Mouse (Mus musculus): ENCODE data around the gene Ppp1r18. TPM values are rescaled to one million over a fixed set of nuclear protein-coding genes. Genes with fewer than 3 reads are reported as not detected.
"Not testable (repeated sequence)": the region's sequence is repeated elsewhere in the genome, so short reads cannot be mapped to it uniquely, and the experiment has no call there.

Ppp1r18 gene
- polyA plus RNA-seq, 1 experiment from 2014 or later: 21.0 TPM

- under 1% methylated on average over 18 of the region's 18 CpGs for WGBS
- Histone ChIP-seq H3K9me3 (no peaks in the 10 kb centered on the region), H3K36me3 (peaks cover 44% of the 10 kb centered on the region), H3K9ac (peak overlapping the region; percentile 99), H3K4me2 (peak overlapping the region; percentile 90), H3K4me1 (peaks cover 55% of the 10 kb centered on the region), H3K4me3 (peak overlapping the region; percentile 94), H3K27ac (replicated peaks) (peak overlapping the region; percentile 99), H3K27me3 (replicated peaks) (no peaks in the 10 kb centered on the region)
- no peak for ATAC-seq (ENCODE audit: extremely low read depth, insufficient number of reproducible peaks, low FRiP score, low TSS enrichment)
Measured at GRCm38 (mm10) chr17:35837487-35837886, 27.9 kb upstream of the Ppp1r18 start.

GRCm38 (mm10) chr17:35838122-35838544 lies 27.3 kb upstream of the Ppp1r18 start, which contains the start of gene Tubb5:
TSS of gene Tubb5 (minus strand) at chr17:35838306.
- H3K27ac ChIP-seq (replicated peaks): peak within 1 kb of the TSS; percentile 99
- no peaks in the 10 kb centered on the region for H3K9me3 ChIP-seq
- peak within 1 kb of the TSS; percentile 99 for H3K9ac ChIP-seq
- no peaks in the 10 kb centered on the region for H3K27me3 ChIP-seq (replicated peaks)
- peaks cover 60% of the 10 kb centered on the region for H3K4me1 ChIP-seq
- H3K4me2 ChIP-seq: peak within 1 kb of the TSS; percentile 90
- peak within 1 kb of the TSS; percentile 94 for H3K4me3 ChIP-seq
- peak; percentile 75 for ATAC-seq (ENCODE audit: extremely low read depth, insufficient number of reproducible peaks, low FRiP score, low TSS enrichment)
- WGBS: under 1% methylated on average over 29 of the region's 29 CpGs
- H3K36me3 ChIP-seq: peaks cover 37% of the 10 kb centered on the region

- H3K4me1 ChIP-seq: peaks cover 57% of the 10 kb centered on the region
- peaks cover 33% of the 10 kb centered on the region for H3K36me3 ChIP-seq
- peak overlapping the region; percentile 94 for H3K4me3 ChIP-seq
- no peaks in the 10 kb centered on the region for H3K27me3 ChIP-seq (replicated peaks)
- 4% methylated on average over 5 of the region's 5 CpGs for WGBS
- H3K4me2 ChIP-seq: peak overlapping the region; percentile 90
- H3K9me3 ChIP-seq: no peaks in the 10 kb centered on the region
- peak overlapping the region; percentile 82 for H3K9ac ChIP-seq
- ATAC-seq (ENCODE audit: extremely low read depth, insufficient number of reproducible peaks, low FRiP score, low TSS enrichment): no peak
- H3K27ac ChIP-seq (replicated peaks): peak overlapping the region; percentile 99
Measured at GRCm38 (mm10) chr17:35838570-35838969, 26.8 kb upstream of the Ppp1r18 start.

- H3K27me3 ChIP-seq (replicated peaks); H3K9me3 ChIP-seq; ATAC-seq (ENCODE audit: extremely low read depth, insufficient number of reproducible peaks, low FRiP score, low TSS enrichment): not testable (repeated sequence)
- H3K4me2 ChIP-seq: peak overlapping the region; percentile 90
- peak overlapping the region; percentile 82 for H3K9ac ChIP-seq
- peaks cover 30% of the 10 kb centered on the region for H3K36me3 ChIP-seq
- H3K4me1 ChIP-seq: peaks cover 53% of the 10 kb centered on the region
- H3K4me3 ChIP-seq: peak overlapping the region; percentile 94
- WGBS: 54% methylated on average over 3 of the region's 3 CpGs
- peak overlapping the region; percentile 99 for H3K27ac ChIP-seq (replicated peaks)
Measured at GRCm38 (mm10) chr17:35839002-35839401, 26.4 kb upstream of the Ppp1r18 start.

- Histone ChIP-seq H3K27me3 (replicated peaks) (no peaks in the 10 kb centered on the region), H3K9ac (peak overlapping the region; percentile 74), H3K4me1 (peaks cover 38% of the 10 kb centered on the region), H3K27ac (replicated peaks) (peak overlapping the region; percentile 73), H3K4me3 (peak overlapping the region; percentile 68), H3K4me2 (peak overlapping the region; percentile 82), H3K36me3 (peaks cover 28% of the 10 kb centered on the region), H3K9me3 (no peaks in the 10 kb centered on the region)
- 53% methylated on average over 14 of the region's 14 CpGs for WGBS
- no peak for ATAC-seq (ENCODE audit: extremely low read depth, insufficient number of reproducible peaks, low FRiP score, low TSS enrichment)
Measured at GRCm38 (mm10) chr17:35840561-35840960, 24.8 kb upstream of the Ppp1r18 start.

GRCm38 (mm10) chr17:35841076-35841950 lies 24.1 kb upstream of the Ppp1r18 start, which contains the start of gene Mdc1:
TSS of gene Mdc1 (plus strand) at chr17:35841515.
- Histone ChIP-seq H3K9ac (peak within 1 kb of the TSS; percentile 85), H3K36me3 (peaks cover 28% of the 10 kb centered on the region), H3K4me2 (peak within 1 kb of the TSS; percentile 82), H3K27me3 (replicated peaks) (no peaks in the 10 kb centered on the region), H3K4me3 (peak within 1 kb of the TSS; percentile 68), H3K4me1 (peaks cover 30% of the 10 kb centered on the region), H3K27ac (replicated peaks) (peak within 1 kb of the TSS; percentile 84), H3K9me3 (no peaks in the 10 kb centered on the region)
- peak; percentile 85 for ATAC-seq (ENCODE audit: extremely low read depth, insufficient number of reproducible peaks, low FRiP score, low TSS enrichment)
- under 1% methylated on average over 59 of the region's 59 CpGs for WGBS

- no peak for ATAC-seq (ENCODE audit: extremely low read depth, insufficient number of reproducible peaks, low FRiP score, low TSS enrichment)
- Histone ChIP-seq H3K9me3 (no peaks in the 10 kb centered on the region), H3K27me3 (replicated peaks) (no peaks in the 10 kb centered on the region), H3K36me3 (peaks cover 30% of the 10 kb centered on the region), H3K9ac (peak overlapping the region; percentile 85), H3K4me2 (peak overlapping the region; percentile 82), H3K27ac (replicated peaks) (peak overlapping the region; percentile 84), H3K4me3 (peak overlapping the region; percentile 68), H3K4me1 (peaks cover 27% of the 10 kb centered on the region)
- WGBS: 14% methylated on average over 11 of the region's 11 CpGs
Measured at GRCm38 (mm10) chr17:35842006-35842405, 23.4 kb upstream of the Ppp1r18 start.

- Histone ChIP-seq H3K9me3 (no peaks in the 10 kb centered on the region), H3K9ac (no peak overlapping the region; the same call in 1 of the 2 replicates), H3K27ac (replicated peaks) (no peak overlapping the region), H3K27me3 (replicated peaks) (no peaks in the 10 kb centered on the region), H3K4me3 (no peak overlapping the region), H3K4me2 (no peak overlapping the region), H3K4me1 (peaks cover 27% of the 10 kb centered on the region), H3K36me3 (peaks cover 45% of the 10 kb centered on the region)
- 93% methylated on average over 3 of the region's 3 CpGs for WGBS
- no peak for ATAC-seq (ENCODE audit: extremely low read depth, insufficient number of reproducible peaks, low FRiP score, low TSS enrichment)
Measured at GRCm38 (mm10) chr17:35843514-35843913, 21.9 kb upstream of the Ppp1r18 start.

- Histone ChIP-seq H3K9ac (peak overlapping the region; percentile 24), H3K27ac (replicated peaks) (no peak overlapping the region), H3K4me1 (peaks cover 1% of the 10 kb centered on the region; the same call in 1 of the 2 replicates), H3K4me2 (no peak overlapping the region), H3K9me3 (no peaks in the 10 kb centered on the region), H3K27me3 (replicated peaks) (no peaks in the 10 kb centered on the region), H3K4me3 (no peak overlapping the region), H3K36me3 (peaks cover 89% of the 10 kb centered on the region)
- ATAC-seq (ENCODE audit: extremely low read depth, insufficient number of reproducible peaks, low FRiP score, low TSS enrichment): no peak
- WGBS: 48% methylated on average over 1 of the region's 1 CpGs
Measured at GRCm38 (mm10) chr17:35848112-35848511, 17.3 kb upstream of the Ppp1r18 start.

- Histone ChIP-seq H3K4me3 (no peak overlapping the region), H3K4me1 (no peaks in the 10 kb centered on the region), H3K9ac (no peak overlapping the region), H3K9me3 (no peaks in the 10 kb centered on the region), H3K36me3 (peaks cover 96% of the 10 kb centered on the region), H3K27me3 (replicated peaks) (no peaks in the 10 kb centered on the region), H3K27ac (replicated peaks) (no peak overlapping the region), H3K4me2 (no peak overlapping the region)
- WGBS: 72% methylated on average over 3 of the region's 3 CpGs
- no peak for ATAC-seq (ENCODE audit: extremely low read depth, insufficient number of reproducible peaks, low FRiP score, low TSS enrichment)
Measured at GRCm38 (mm10) chr17:35850974-35851373, 14.4 kb upstream of the Ppp1r18 start.

GRCm38 (mm10) chr17:35859371-35859770 lies 6.0 kb upstream of the Ppp1r18 start:
- Histone ChIP-seq H3K4me1 (peaks cover 15% of the 10 kb centered on the region), H3K27ac (replicated peaks) (no peak overlapping the region), H3K4me2 (no peak overlapping the region), H3K36me3 (peaks cover 47% of the 10 kb centered on the region), H3K27me3 (replicated peaks) (no peaks in the 10 kb centered on the region), H3K4me3 (no peak overlapping the region), H3K9ac (no peak overlapping the region), H3K9me3 (no peaks in the 10 kb centered on the region)
- no peak for ATAC-seq (ENCODE audit: extremely low read depth, insufficient number of reproducible peaks, low FRiP score, low TSS enrichment)
- WGBS: 93% methylated on average over 1 of the region's 1 CpGs

Measured in heart, embryonic 13.5 days (tissue).